Mouse (Mus musculus) heart, embryonic 16.5 days (tissue): ENCODE measurements around the gene Snapin. TPM values are rescaled to one million over a fixed set of nuclear protein-coding genes. Genes with fewer than 3 reads are reported as not detected.

Source experiments
- ATAC-seq: fragments of 200-750 bp; cut with Nextera tagmentation; replicated peaks from 2 replicates; pipeline ENCODE4 v1.8.0; 2017; ENCODE audit warnings: moderate number of reproducible peaks; ENCODE audit not compliant: insufficient read depth, low FRiP score; ENCODE audit errors: extremely low read depth
- H3K27ac ChIP-seq: fragments of 300-500 bp; sonication (generic); 2 replicates; pipeline ENCODE4 v1.5.1; 2014; ENCODE audit warnings: mild to moderate bottlenecking, low read length, control low read depth, moderate library complexity
- H3K27me3 ChIP-seq: fragments of 300-500 bp; sonication (generic); 2 replicates; pipeline ENCODE4 v1.6.1; 2014; ENCODE audit warnings: low read length, mixed read lengths; ENCODE audit not compliant: control insufficient read depth, insufficient read depth
- H3K36me3 ChIP-seq: fragments of 300-500 bp; sonication (generic); 2 replicates; pipeline ENCODE4 v1.6.1; 2014; ENCODE audit not compliant: control insufficient read depth, insufficient read depth
- H3K4me1 ChIP-seq: fragments of 300-500 bp; sonication (generic); 2 replicates; pipeline ENCODE4 v1.6.1; 2014; ENCODE audit warnings: low read length, mixed read lengths; ENCODE audit not compliant: control insufficient read depth, insufficient read depth
- H3K4me2 ChIP-seq: fragments of 300-500 bp; sonication (generic); 2 replicates; pipeline ENCODE4 v1.6.1; 2014; ENCODE audit warnings: low read depth, mild to moderate bottlenecking, control low read depth, low read length
- H3K4me3 ChIP-seq: fragments of 300-500 bp; sonication (generic); 2 replicates; pipeline ENCODE4 v1.5.1; 2014; ENCODE audit warnings: mild to moderate bottlenecking, control low read depth, low read length
- H3K9ac ChIP-seq: fragments of 300-500 bp; sonication (generic); 2 replicates; pipeline ENCODE4 v1.6.1; 2014; ENCODE audit warnings: low read length, control low read depth
- H3K9me3 ChIP-seq: fragments of 300-500 bp; sonication (generic); replicated peaks from 2 replicates; pipeline ENCODE4 v1.6.1; 2016; ENCODE audit warnings: low read length; ENCODE audit not compliant: control insufficient read depth
- WGBS: fragments of 180-500 bp; shearing (Covaris S2); extraction: QIAGEN DNeasy Blood & Tissue Kit; methylation state at CpG from one replicate; pipeline ENCODE4 v1.1.7; 2014; 5-methylcytosine and 5-hydroxymethylcytosine counted together
- polyA plus RNA-seq: library from polyadenylated mRNA; unstranded; fragments of >200 nt; fragmentation: Nextera tagmentation; extraction: Ambion mirVana; gene quantifications from 2 replicates; pipeline ENCODE4 v1.2.1, GENCODE M21; 2015

Snapin gene
- polyA plus RNA-seq, 1 experiment from 2014 or later, result 88.9 TPM

GRCm38 (mm10) chr3:90491350-90491749 is 517 bp upstream of the Snapin start:
- Histone ChIP-seq H3K4me1 (peaks cover 5% of the 10 kb centered on the region), H3K36me3 (peaks cover 20% of the 10 kb centered on the region), H3K27ac (no peak overlapping the region), H3K4me3 (no peak overlapping the region), H3K27me3 (no peaks in the 10 kb centered on the region), H3K9ac (no peak overlapping the region), H3K4me2 (no peak overlapping the region), H3K9me3 (no peaks in the 10 kb centered on the region)
- 45% methylated on average over 2 of the region's 2 CpGs for WGBS
- no peak for ATAC-seq

DNA sequence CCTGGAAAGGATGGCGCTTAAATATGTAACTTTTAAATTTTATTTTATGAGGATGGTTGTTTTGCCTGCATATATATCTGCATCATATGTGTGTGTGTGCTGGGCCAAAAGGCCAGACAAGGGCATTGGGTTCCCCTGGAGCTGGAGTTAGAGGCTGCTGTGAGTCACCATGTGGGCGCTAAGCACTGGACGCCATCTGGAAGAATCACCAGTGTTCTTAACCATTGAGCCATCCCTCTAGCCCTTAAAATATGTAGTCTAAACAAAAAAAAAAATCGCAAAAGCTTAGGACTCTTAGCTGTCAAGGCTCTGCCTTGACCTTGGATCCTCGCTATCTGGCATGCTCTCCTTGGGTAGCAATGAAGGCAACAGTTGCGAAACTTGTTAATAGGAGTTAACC is 2.3 kb downstream of the Snapin start:
- Histone ChIP-seq H3K4me1 (peaks cover 5% of the 10 kb centered on the region), H3K4me2 (no peak overlapping the region), H3K36me3 (peaks cover 37% of the 10 kb centered on the region), H3K27ac (no peak overlapping the region), H3K9me3 (no peaks in the 10 kb centered on the region), H3K4me3 (no peak overlapping the region), H3K27me3 (no peaks in the 10 kb centered on the region), H3K9ac (no peak overlapping the region)
- ATAC-seq, result no peak
- WGBS, result 89% methylated on average over 6 of the region's 6 CpGs

DNA sequence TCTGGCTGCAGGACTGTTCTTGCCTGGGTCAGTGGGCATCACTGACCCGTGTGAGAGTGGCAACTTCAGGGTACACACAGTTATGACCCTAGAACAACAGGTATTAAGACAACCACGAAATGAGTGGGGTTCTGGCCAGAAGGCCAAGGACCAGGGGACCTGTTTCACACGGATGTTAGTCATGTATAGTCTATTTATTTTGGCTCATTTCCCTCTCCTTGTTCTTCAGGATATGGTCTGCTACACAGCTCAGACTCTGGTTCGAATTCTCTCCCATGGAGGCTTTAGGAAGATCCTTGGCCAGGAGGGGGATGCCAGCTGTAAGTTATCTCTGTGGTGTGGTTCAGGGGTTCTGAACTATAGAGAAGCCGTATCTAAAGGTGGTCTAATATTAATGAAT is 3.8 kb downstream of the Snapin start:
- peaks cover 51% of the 10 kb centered on the region for H3K36me3 ChIP-seq
- H3K9me3 ChIP-seq, result no peaks in the 10 kb centered on the region
- WGBS, result 68% methylated on average over 5 of the region's 5 CpGs
- no peaks in the 10 kb centered on the region for H3K27me3 ChIP-seq
- H3K4me2 ChIP-seq, result no peak overlapping the region
- no peak overlapping the region for H3K27ac ChIP-seq
- no peak overlapping the region for H3K4me3 ChIP-seq
- ATAC-seq, result no peak
- H3K9ac ChIP-seq, result no peak overlapping the region
- peaks cover 5% of the 10 kb centered on the region for H3K4me1 ChIP-seq

DNA sequence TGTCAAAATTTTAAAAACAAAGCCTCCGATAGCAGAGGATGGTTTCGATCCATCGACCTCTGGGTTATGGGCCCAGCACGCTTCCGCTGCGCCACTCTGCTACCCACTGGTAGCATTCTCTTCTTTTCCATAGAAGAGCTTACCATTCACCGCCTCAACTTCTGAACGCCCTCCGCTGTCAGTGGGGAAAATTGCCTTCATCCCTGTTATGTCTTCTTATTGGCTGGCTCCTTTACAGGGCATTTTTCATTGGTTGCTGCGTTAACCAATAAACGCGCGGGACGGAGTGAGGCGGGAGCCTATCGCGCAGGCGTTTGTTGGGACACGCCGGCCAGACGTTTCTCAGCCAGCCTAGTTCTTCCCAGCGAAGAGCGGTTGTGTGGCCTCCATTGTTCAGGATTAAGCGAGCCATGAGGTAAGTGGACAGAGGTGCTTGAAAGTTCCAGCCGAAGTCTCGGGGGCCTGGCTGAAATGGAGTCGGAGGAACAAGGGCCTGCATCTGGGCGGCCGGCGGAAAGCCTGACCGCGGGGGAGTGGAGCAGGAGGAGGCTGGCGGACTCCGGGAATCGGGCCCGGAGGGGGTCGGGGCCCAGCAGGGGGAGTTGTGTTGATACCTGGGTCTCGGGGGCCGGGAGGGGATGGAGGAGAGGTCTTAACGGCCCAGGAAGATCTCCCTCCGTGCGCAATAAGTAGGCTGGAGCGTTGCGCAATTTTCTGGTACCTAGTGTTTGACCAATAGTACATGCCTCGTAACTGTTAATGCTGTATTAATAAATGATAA is 14.8 kb downstream of the Snapin start, which contains the start of gene Ilf2:
Gene Ilf2, plus strand, starts transcription at position 296 of the 781 bp plus-strand sequence.
- peak; percentile 98 for ATAC-seq
- WGBS, result under 1% methylated on average over 45 of the region's 45 CpGs
- peak within 1 kb of the TSS; percentile 91 for H3K9ac ChIP-seq
- H3K4me2 ChIP-seq, result peak within 1 kb of the TSS; percentile 66
- peak within 1 kb of the TSS; percentile 93 for H3K27ac ChIP-seq
- H3K9me3 ChIP-seq, result no peaks in the 10 kb centered on the region
- H3K4me1 ChIP-seq, result peaks cover 6% of the 10 kb centered on the region
- peak within 1 kb of the TSS; percentile 76 for H3K4me3 ChIP-seq
- peaks cover 24% of the 10 kb centered on the region for H3K36me3 ChIP-seq
- H3K27me3 ChIP-seq, result no peaks in the 10 kb centered on the region

DNA sequence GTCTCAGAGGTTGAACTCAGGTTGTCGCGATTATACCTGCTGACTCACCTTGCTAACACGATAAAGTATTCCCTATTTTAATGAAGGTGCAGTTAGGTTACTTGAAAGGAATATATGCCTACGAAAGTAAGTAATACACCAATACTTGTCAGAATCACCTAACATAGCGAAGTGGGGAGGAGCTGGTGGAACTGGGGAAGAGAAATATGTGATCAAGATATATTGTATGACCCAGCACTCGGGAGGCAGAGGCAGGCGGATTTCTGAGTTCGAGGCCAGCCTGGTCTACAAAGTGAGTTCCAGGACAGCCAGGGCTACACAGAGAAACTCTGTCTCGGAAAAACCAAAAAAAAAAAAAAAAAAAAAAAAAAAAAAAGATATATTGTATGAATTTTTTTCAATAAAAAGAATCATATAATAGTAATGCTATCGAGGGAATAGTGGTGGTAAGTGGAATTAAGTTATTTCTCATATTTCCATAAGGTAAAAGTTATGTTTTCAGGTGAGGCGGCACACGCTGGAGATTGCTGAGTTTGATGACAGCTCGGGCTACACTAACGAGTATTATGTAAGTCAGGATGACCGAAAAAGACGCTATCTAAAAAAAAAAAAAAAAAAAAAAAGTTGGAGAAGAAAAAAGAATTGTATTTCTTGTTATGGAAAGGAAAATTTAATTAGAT is 15.5 kb downstream of the Snapin start:
- Histone ChIP-seq H3K4me2 (peak overlapping the region; percentile 59), H3K4me1 (peaks cover 6% of the 10 kb centered on the region), H3K9ac (no peak overlapping the region), H3K27me3 (no peaks in the 10 kb centered on the region), H3K9me3 (no peaks in the 10 kb centered on the region), H3K4me3 (peak overlapping the region; percentile 55), H3K27ac (no peak overlapping the region), H3K36me3 (peaks cover 17% of the 10 kb centered on the region)
- ATAC-seq, result no peak
- WGBS, result 39% methylated on average over 15 of the region's 16 CpGs

DNA sequence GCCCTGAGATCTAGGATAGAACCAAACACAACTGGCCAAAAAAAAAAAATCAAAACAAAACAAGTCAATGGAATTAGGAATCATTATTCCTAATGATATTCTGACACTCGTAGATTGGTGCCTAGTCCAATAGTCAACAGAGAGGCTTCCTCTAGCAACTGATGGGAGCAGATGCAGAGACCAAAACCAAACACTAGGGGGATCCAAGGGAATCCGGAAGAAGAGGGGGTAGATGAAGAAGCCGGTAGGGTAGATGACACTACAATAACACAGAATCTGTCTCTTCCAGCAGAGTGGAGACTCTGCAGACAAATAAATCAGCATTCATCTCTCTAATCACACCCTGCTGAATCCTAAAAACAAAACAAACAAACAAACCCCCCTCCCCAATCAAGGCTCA is 18.6 kb downstream of the Snapin start:
- Histone ChIP-seq H3K4me1 (peaks cover 5% of the 10 kb centered on the region), H3K4me3 (no peak overlapping the region), H3K9me3 (0 out of 2 replicates have a peak, but pooled peaks cover 3% of the 10 kb centered on the region), H3K27me3 (no peaks in the 10 kb centered on the region), H3K9ac (no peak overlapping the region), H3K27ac (no peak overlapping the region), H3K36me3 (no peaks in the 10 kb centered on the region), H3K4me2 (no peak overlapping the region)
- no peak for ATAC-seq
- 25% methylated on average over 3 of the region's 3 CpGs for WGBS

DNA sequence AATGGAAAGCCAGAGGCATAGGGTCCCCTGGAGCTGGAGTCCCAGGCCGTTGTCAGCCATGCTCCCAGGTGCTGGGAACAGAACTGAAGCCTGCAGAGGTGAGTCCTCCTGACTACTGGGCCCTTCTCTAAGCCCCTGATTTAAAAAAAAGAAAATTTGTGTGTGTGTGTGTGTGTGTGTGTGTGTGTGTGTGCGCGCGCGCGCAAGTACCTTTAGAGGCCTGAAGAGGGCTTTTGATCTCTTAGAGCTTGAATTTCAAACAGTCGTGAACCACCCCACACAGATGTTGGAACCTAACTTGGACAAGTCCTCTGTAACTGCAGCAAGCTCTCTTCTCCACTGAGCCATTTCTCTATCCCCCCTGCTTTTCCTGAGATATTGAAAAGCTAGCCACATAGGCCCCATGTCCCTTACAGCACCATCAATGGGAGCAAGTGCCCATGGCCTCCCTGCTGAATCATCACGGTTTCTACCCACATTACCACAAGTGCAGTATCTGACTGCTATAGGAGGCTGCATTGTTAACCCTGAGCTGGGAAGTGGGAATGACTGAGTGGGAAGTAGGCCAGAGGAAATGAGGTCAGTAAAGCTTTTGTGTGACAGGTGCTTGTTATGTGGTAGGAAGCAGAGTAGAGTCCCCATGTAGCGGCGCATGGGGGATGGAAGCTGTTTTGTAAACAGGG is 23.1 kb downstream of the Snapin start:
- Histone ChIP-seq H3K4me3 (no peak overlapping the region), H3K9ac (no peak overlapping the region), H3K4me1 (0 out of 2 replicates have a peak, but pooled peaks cover 3% of the 10 kb centered on the region), H3K4me2 (no peak overlapping the region), H3K27ac (no peak overlapping the region), H3K36me3 (no peaks in the 10 kb centered on the region), H3K9me3 (0 out of 2 replicates have a peak, but pooled peaks cover 3% of the 10 kb centered on the region), H3K27me3 (peaks cover 17% of the 10 kb centered on the region)
- no peak for ATAC-seq
- 86% methylated on average over 10 of the region's 10 CpGs for WGBS

- ATAC-seq, result peak; percentile 29; the same call in 1 of the 2 replicates
- Histone ChIP-seq H3K27me3 (peaks cover 19% of the 10 kb centered on the region), H3K27ac (no peak overlapping the region), H3K9ac (peak overlapping the region; percentile 53; the same call in 1 of the 2 replicates), H3K36me3 (no peaks in the 10 kb centered on the region), H3K4me3 (peak overlapping the region; percentile 63), H3K4me1 (0 out of 2 replicates have a peak, but pooled peaks cover 3% of the 10 kb centered on the region), H3K4me2 (peak overlapping the region; percentile 68), H3K9me3 (0 out of 2 replicates have a peak, but pooled peaks cover 3% of the 10 kb centered on the region)
- under 1% methylated on average over 15 of the region's 15 CpGs for WGBS
Measured at GRCm38 (mm10) chr3:90466311-90466766, 24.5 kb downstream of the Snapin start.
